Mouse (Mus musculus) thymus, postnatal 0 days (tissue): ENCODE data around the gene Pnldc1. TPM values are rescaled to one million over a fixed set of nuclear protein-coding genes. Genes with fewer than 3 reads are reported as not detected.
A peak's percentile ranks its signal among the peaks of the same experiment; 100 is the strongest.
"Not testable (repeated sequence)": the region's sequence is repeated elsewhere in the genome, so short reads cannot be mapped to it uniquely, and the experiment has no call there.

ENCODE experiments used
- DNase-seq: peaks from one replicate; pipeline ENCODE4 v3.0.0-alpha.2; 2015; ENCODE audit warnings: low spot score
- polyA plus RNA-seq: library from polyadenylated mRNA; unstranded; fragments of >200 nt; fragmentation: Nextera tagmentation; extraction: Ambion mirVana; gene quantifications from 2 replicates; pipeline ENCODE4 v1.2.1, GENCODE M21; 2015

The Pnldc1 gene
- polyA plus RNA-seq, 1 experiment from 2014 or later = 2.0 TPM

DNA sequence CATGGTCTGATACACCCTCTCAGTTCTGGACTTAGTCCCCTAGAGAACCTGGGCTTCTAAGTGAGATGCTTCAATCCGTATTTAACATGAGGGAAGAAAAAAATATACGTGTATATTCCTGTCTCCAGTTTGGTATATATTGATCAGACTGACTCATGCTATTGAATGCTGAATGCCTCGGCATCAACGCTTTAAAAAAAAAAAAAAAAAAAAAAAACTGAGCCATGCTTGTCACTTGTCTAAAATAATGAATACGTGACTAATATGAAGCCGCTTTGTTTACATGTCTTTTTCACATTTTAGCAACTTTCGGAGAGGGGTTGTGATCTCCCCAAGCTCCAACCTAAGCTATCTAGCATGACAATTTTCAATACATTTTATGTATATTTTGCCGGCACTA is 361 bp upstream of the Pnldc1 start:
- DNase-seq = no peak

DNA sequence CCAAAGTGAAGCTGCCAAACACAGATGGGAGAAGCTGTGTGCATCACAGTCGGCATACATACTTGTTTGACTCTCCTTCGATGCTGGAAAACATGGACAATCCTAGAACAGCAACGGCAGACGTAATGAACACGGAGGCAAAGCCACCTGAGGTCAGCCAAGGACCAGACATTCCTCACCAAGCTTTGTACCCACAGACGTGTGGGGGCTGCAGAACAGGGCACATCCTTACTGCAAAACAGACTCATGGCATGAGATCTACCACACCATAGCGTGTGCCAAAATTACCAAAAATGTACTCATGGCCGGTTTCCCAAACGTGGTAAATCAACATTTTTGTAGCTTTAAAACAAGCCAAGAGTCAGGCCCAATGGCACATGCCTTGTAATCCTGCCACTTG is 3.6 kb downstream of the Pnldc1 start:
- no peak for DNase-seq

GRCm38 (mm10) chr17:12905810-12906209 is 4.2 kb downstream of the Pnldc1 start:
- DNase-seq = no peak

GRCm38 (mm10) chr17:12904349-12904748 is 5.7 kb downstream of the Pnldc1 start:
- no peak for DNase-seq

DNA sequence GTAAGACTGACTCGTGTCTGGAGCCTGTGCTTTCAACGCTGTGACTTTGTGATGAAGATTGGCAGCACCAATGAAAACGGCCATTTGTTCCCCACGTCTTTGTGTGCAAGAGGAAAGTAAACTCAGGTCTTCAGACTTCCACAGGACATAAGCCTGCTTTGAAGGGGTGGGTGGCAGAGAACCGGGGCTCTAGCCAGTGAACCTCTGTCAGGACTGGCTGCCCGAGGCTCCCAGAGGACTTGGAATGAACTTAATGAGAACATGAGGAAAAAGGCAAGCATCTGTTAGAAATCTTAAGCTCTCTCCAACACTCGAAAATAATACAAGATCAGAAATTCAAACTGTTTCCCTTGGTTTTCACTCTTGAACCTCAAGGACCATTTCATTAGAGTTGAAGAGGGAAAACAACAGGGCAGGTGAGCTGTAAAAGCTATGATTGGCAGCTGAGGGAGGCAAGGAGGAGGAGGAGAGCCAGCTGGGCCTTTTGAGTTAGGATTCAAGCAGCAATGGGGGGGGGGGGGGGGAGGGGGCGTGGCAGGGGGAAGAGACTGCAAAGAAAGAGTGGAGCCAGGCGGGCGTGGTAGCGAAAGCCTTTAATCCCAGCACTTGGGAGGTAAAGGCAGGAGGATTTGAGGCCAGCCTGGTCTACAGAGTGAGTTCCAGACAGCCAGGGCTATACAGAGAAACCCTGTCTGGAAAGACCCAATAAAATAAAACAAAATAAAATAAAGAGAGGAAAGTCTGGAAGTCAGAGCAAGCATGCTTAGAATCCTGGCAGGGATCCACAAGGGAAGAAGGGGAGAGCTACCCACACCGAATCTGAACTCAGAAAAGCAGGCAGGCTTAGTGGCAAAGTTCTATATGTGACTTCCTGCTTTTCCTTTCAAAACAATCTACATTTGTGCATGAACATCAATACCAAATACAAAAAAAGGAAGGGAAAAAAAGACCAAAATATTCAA is 6.4 kb downstream of the Pnldc1 start:
- no peak for DNase-seq

DNA sequence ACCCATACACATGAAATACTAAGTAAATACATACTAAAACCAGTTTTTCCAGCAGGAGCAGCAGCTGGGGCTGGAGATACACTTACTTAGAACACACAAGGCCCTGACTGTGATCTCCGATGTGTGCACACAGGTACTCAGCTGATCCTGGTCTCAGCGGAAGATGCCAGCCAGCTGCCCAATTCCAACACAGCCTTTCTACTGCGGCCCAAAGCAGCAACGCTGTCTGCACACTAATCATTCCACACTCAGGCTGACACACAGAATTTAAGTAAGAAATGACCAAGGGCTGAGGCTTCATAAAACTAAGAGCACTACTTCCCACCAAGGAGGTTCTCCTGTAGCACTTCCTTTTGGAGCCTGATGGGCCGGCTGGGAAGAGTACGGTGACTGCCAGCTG is 7.7 kb downstream of the Pnldc1 start:
- DNase-seq = no peak

GRCm38 (mm10) chr17:12898607-12899006 is 11.4 kb downstream of the Pnldc1 start:
- DNase-seq = not testable (repeated sequence)

- no peak for DNase-seq
These were observed 12.4 kb downstream of the Pnldc1 start for GRCm38 (mm10) chr17:12897674-12898073.

DNA sequence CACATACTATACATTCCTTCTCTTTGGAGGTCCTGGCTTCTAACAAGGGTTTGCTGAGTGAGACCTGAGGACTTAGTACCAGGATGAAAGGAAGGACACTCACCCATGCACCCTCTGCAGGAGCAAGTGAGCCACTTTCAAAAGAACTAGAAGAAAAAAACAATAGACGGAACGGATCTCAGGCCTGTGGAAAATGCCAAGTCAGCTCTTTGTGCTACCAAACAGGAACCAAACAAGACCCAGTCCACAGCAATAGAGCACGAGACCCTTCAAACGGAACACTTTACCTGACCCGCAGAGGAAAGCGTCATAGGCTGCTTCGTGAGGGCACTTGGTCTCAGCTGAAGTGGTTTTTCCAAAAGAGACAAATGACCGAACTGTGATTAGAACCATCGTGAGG is 18.0 kb downstream of the Pnldc1 start:
- DNase-seq = no peak

- DNase-seq = no peak
These were observed 19.0 kb downstream of the Pnldc1 start for GRCm38 (mm10) chr17:12891054-12891453.

GRCm38 (mm10) chr17:12887021-12887775 is 22.8 kb downstream of the Pnldc1 start:
- DNase-seq = no peak

DNA sequence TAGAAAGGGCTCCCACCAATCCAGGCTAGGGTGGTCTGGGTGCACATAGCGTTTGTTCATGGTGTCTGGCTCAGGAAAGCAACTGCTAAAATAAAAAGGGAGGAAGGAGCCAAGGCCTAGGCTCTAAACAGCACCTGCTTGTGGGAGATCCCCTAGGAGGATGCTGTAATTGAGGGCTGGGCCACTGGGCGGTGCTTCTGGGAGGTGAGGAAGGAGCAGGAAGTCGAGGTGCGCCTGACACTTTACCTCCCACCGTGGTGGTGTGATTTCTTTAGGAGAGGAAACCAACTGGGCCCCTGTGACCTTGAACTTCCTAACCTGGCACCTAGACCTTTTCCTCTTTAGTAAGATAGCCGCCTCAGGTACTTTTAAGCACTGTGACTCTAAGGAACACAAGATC is 23.4 kb downstream of the Pnldc1 start:
- DNase-seq = peak; percentile 48

GRCm38 (mm10) chr17:12881216-12881615 is 28.8 kb downstream of the Pnldc1 start:
- no peak for DNase-seq

GRCm38 (mm10) chr17:12880178-12880577 is 29.9 kb downstream of the Pnldc1 start:
- peak; percentile 87 for DNase-seq

DNA sequence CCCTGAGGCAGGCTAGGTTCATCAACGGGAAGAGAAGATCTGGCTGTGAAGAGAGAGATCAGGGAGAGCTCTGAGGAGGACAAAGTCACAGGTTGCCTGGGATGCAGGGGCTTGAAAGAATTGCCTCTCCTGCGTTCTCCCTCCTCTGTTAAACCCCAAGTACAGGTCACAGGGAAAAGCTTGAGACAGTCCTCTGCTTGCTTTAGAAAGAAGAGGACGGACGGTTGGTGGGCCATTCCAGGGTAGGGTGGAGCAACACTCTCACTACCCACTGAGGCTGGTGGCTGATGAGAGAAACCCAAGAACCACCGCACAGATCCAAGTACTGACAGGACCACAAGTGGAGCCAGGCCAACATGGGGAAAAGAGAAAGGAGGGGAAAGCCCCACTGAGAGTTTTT is 34.3 kb downstream of the Pnldc1 start, which contains the start of gene Mrgprh:
Gene Mrgprh, plus strand, starts transcription at position 301 of the 400 bp plus-strand sequence.
- DNase-seq = no peak

DNA sequence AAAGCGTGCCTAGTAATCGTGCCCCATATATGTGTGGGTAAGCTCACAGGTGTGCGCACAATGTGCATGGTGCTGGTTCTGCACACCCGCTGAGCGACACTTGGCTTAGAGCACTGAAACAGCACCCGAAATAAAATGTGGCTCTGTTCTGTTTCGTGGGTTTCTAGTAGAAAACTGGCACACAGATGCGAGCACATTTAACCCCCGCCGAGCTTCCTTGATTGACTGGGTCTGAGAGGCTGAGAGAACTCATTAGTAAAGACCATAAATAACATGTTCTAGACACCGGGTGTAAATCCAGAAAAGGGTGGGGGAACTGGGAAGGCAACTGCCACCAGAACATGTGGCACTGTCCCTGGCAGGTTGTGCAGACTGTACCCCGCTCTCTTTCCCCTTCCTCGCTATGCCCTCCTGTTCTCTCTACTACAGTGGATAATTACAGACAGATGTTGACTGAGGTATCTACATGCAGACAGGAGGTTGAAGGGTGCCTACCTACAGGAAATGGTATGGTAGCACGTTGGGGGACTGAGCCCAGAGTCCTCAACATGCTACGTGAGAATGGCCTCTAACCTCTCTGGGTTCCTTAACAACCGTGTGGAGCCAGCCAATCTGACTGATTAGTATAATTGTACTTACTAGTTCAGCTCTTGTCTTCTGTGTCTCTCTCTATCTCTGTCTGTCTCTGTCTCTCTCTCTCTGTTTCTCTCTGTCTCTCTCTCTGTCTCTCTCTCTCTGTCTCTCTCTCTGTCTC is 37.6 kb downstream of the Pnldc1 start:
- DNase-seq = no peak

DNA sequence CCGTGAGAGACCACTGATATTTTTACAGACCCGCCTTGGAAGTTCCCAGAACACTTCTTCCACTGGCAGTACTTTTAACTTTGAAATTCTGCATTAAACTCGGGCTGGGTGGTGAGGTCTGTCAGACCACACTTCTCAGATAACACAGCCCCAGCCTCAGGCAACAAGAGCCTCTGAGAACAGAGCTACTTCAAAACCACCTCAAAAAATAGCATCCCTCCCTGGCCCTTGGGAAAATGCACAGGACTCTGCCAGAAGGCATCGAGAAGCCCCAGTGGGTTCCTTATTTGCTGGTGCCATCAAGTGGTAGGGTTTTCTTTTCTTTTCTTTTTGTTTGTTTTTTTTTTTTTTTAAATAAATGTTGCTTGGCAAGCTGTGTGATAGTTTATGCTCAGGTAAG is 41.4 kb downstream of the Pnldc1 start:
- DNase-seq = no peak

DNA sequence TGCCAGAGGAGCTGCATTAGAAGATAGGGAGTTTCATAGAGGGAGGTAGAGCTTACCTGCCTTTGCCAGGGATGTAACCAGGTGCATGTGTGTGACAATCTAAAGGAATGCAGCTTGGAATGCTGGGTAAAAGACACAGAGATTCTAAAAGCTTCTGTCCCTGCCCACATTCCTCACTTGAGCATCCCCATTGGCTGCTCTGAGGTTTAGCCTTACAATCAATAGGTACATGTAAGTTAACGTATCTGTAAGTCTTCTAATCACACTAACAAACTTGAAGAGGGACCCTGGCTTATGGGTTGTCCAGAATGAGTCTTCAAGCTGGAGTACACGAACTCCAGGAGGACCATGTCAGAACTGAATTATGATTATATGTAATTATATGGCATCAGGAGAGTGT is 42.0 kb downstream of the Pnldc1 start, which contains the start of gene Mas1:
Gene Mas1, minus strand, starts transcription at position 101 of the 400 bp plus-strand sequence.
- DNase-seq = no peak

- no peak for DNase-seq
These were observed 43.2 kb downstream of the Pnldc1 start for GRCm38 (mm10) chr17:12866853-12867252.

GRCm38 (mm10) chr17:12865407-12865806 is 44.6 kb downstream of the Pnldc1 start:
- no peak for DNase-seq

DNA sequence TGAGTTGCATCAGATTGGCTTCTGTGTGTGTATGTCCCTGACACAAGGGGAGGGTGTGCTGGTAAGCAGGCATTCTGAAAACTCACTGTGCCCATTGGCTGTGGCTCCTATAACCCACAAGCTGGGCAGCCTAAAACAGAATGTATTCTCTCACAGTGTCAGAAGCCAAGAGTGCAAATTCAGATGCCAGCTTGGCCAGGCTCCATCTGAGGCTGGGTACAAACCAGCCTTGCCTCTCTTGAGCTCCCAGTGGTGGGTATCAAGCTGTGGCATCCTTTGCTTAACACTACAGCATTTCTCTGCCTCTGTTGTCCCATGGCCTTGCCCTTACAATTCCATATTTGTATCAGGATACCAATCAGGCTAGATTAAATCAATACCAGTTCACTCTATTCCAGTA is 45.9 kb downstream of the Pnldc1 start:
- DNase-seq = no peak
